Mouse (Mus musculus): Measurements from ENCODE around the gene Dmpk. TPM values are rescaled to one million over a fixed set of nuclear protein-coding genes. Genes with fewer than 3 reads are reported as not detected.

The Dmpk gene
- polyA plus RNA-seq, 1 experiment from 2014 or later, result 7.0 TPM

DNA sequence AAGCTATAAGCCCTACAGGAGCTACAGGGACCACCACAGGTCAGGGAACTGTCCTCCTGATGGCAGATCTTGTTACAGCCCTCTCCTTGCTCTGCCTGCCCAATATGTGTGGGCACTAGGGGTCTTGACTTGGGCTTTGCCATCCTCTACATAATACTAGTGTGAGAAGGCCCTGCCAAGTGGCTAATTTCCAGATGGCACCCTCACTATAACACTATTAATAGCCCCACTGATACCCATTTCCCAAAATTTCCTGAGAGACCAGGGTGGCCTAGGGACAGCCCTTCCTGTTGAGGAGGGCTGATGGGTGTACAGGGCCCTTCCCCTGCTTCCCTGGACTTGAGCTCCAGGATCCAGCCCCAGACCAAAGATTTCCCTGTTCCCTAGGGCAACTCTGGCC, 14.2 kb downstream of the Dmpk start:
- Histone ChIP-seq H3K9ac (ENCODE audit: low read length) (no peak overlapping the region), H3K36me3 (ENCODE audit: control insufficient read depth, insufficient read depth, low read length) (no peaks in the 10 kb centered on the region; the same call in 1 of the 2 replicates), H3K9me3 (ENCODE audit: control insufficient read depth, low read length) (no peaks in the 10 kb centered on the region), H3K4me1 (ENCODE audit: control insufficient read depth, insufficient read depth, low read length) (peaks cover 23% of the 10 kb centered on the region), H3K27me3 (ENCODE audit: control insufficient read depth, insufficient read depth, low read length) (no peaks in the 10 kb centered on the region), H3K4me3 (ENCODE audit: low read depth, low read length) (no peak overlapping the region), H3K4me2 (no peak overlapping the region), H3K27ac (ENCODE audit: low read depth, low read length) (no peak overlapping the region)
- DNase-seq (ENCODE audit: low spot score, missing footprints) (no peak), ATAC-seq (ENCODE audit: low FRiP score) (no peak)

DNA sequence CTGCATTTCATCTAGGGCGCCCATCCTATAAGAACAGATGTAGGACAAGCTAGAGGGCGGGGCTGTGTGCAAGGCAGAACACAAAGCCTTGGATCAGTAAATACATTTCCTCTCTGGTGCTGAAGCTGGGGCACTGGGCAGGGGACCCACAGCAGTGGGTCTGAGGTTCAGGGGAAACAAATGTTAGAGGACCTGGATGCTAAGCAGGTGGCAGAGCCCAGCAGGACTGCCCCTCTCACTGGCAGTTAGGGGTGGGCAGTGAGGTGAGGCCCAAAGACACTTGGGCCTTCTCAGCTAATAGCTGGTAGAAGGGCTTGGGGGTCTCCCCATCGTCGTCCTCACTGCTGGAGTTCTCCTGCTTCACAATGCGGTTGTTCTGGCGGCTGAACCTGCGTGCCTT, 15.2 kb downstream of the Dmpk start:
- H3K27ac ChIP-seq (ENCODE audit: low read depth, low read length), result no peak overlapping the region
- H3K4me3 ChIP-seq (ENCODE audit: low read depth, low read length), result no peak overlapping the region
- H3K4me2 ChIP-seq, result no peak overlapping the region
- DNase-seq (ENCODE audit: low spot score, missing footprints) (no peak), ATAC-seq (ENCODE audit: low FRiP score) (no peak)
- WGBS, result 57% methylated on average over 7 of the region's 7 CpGs
- H3K4me1 ChIP-seq (ENCODE audit: control insufficient read depth, insufficient read depth, low read length), result peaks cover 17% of the 10 kb centered on the region
- H3K9me3 ChIP-seq (ENCODE audit: control insufficient read depth, low read length), result no peaks in the 10 kb centered on the region
- no peaks in the 10 kb centered on the region for H3K27me3 ChIP-seq (ENCODE audit: control insufficient read depth, insufficient read depth, low read length)
- H3K9ac ChIP-seq (ENCODE audit: low read length), result no peak overlapping the region
- no peaks in the 10 kb centered on the region; the same call in 1 of the 2 replicates for H3K36me3 ChIP-seq (ENCODE audit: control insufficient read depth, insufficient read depth, low read length)

GRCm38 (mm10) chr7:19100290-19100689, 16.6 kb downstream of the Dmpk start:
- Histone ChIP-seq H3K9ac (ENCODE audit: low read length) (no peak overlapping the region), H3K27me3 (ENCODE audit: control insufficient read depth, insufficient read depth, low read length) (no peaks in the 10 kb centered on the region), H3K4me1 (ENCODE audit: control insufficient read depth, insufficient read depth, low read length) (peaks cover 17% of the 10 kb centered on the region), H3K4me2 (no peak overlapping the region), H3K27ac (ENCODE audit: low read depth, low read length) (no peak overlapping the region), H3K9me3 (ENCODE audit: control insufficient read depth, low read length) (no peaks in the 10 kb centered on the region), H3K4me3 (ENCODE audit: low read depth, low read length) (no peak overlapping the region), H3K36me3 (ENCODE audit: control insufficient read depth, insufficient read depth, low read length) (no peaks in the 10 kb centered on the region; the same call in 1 of the 2 replicates)
- ATAC-seq (ENCODE audit: low FRiP score) (no peak), DNase-seq (ENCODE audit: low spot score, missing footprints) (no peak)
- 77% methylated on average over 1 of the region's 1 CpGs for WGBS

DNA sequence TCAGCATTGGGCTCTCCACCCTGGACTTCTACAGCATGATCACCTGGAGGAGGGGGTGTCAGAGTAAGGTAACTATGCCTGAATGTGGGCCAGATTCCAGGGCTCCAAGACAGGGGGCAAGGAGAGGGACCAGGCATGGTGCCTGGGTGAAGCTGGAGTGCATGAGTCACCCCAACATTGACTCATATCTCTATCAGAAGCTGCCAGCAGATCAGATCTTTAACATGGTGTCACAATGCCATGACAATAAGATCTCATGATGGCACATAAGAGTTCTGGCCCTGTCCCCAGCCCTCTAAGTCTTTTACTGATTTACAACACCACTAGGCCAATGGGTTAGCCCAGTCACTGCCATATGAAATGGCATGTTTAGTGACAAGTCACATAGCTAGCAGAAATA, 20.1 kb downstream of the Dmpk start:
- H3K27me3 ChIP-seq (ENCODE audit: control insufficient read depth, insufficient read depth, low read length), result no peaks in the 10 kb centered on the region
- ATAC-seq (ENCODE audit: low FRiP score), result no peak
- H3K4me3 ChIP-seq (ENCODE audit: low read depth, low read length), result no peak overlapping the region

DNA sequence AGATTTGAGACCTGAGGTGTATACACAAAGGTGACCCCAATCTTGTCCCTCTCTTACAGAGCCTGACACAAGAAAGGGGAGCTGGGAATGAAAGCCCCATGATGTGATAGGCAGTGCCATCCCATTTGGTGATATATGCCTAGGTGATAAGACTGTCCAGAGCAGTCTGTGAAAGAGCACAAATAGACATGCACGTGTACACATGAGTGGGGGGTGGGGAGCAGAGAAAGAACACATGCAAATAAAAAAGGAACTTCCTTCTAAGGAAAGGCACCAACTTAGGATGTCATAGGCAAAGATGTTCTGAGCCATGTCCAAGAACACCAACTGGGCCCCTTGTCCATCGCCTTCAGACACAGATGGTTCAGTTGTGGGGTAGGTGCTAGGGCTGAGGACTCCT, 20.8 kb downstream of the Dmpk start:
- Histone ChIP-seq H3K4me3 (ENCODE audit: low read depth, low read length) (no peak overlapping the region), H3K27ac (ENCODE audit: low read depth, low read length) (no peak overlapping the region), H3K4me2 (no peak overlapping the region), H3K9me3 (ENCODE audit: control insufficient read depth, low read length) (no peaks in the 10 kb centered on the region), H3K9ac (ENCODE audit: low read length) (no peak overlapping the region), H3K27me3 (ENCODE audit: control insufficient read depth, insufficient read depth, low read length) (no peaks in the 10 kb centered on the region), H3K4me1 (ENCODE audit: control insufficient read depth, insufficient read depth, low read length) (no peaks in the 10 kb centered on the region), H3K36me3 (ENCODE audit: control insufficient read depth, insufficient read depth, low read length) (no peaks in the 10 kb centered on the region)
- DNase-seq (ENCODE audit: low spot score, missing footprints) (no peak), ATAC-seq (ENCODE audit: low FRiP score) (no peak)
- 84% methylated on average over 2 of the region's 2 CpGs for WGBS

More for the DNA sequence above, 20.1 kb downstream of the Dmpk start:
- no peak overlapping the region for H3K9ac ChIP-seq (ENCODE audit: low read length)
- no peaks in the 10 kb centered on the region for H3K9me3 ChIP-seq (ENCODE audit: control insufficient read depth, low read length)
- no peaks in the 10 kb centered on the region for H3K4me1 ChIP-seq (ENCODE audit: control insufficient read depth, insufficient read depth, low read length)
- DNase-seq (ENCODE audit: low spot score, missing footprints), result no peak
- no peak overlapping the region for H3K27ac ChIP-seq (ENCODE audit: low read depth, low read length)
- H3K36me3 ChIP-seq (ENCODE audit: control insufficient read depth, insufficient read depth, low read length), result no peaks in the 10 kb centered on the region
- H3K4me2 ChIP-seq, result no peak overlapping the region

DNA sequence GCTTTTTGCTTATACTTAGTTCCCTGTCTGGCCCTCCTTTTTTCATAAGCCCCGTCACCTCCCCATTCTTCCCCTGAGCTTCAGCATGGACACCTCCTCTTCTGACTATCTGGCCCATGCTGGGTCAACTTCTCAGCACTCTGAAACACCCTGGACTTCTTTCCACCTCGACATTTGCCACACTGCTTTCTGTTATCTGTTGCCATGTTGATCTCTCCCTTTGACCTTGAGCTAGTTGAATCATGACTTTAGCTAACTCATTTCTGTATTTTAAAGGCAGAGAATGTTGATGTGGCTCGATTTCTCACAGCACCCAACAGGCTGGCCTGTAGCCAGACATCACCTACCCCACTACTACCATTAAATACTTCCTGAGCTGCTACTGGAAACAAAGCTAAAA, 23.8 kb downstream of the Dmpk start:
- no peak for DNase-seq (ENCODE audit: low spot score, missing footprints)
- Histone ChIP-seq H3K4me1 (ENCODE audit: control insufficient read depth, insufficient read depth, low read length) (no peaks in the 10 kb centered on the region), H3K27ac (ENCODE audit: low read depth, low read length) (no peak overlapping the region), H3K9me3 (ENCODE audit: control insufficient read depth, low read length) (no peaks in the 10 kb centered on the region), H3K9ac (ENCODE audit: low read length) (no peak overlapping the region), H3K4me3 (ENCODE audit: low read depth, low read length) (no peak overlapping the region), H3K36me3 (ENCODE audit: control insufficient read depth, insufficient read depth, low read length) (no peaks in the 10 kb centered on the region), H3K4me2 (no peak overlapping the region), H3K27me3 (ENCODE audit: control insufficient read depth, insufficient read depth, low read length) (no peaks in the 10 kb centered on the region)
- 64% methylated on average over 3 of the region's 3 CpGs for WGBS
- ATAC-seq (ENCODE audit: low FRiP score), result no peak

DNA sequence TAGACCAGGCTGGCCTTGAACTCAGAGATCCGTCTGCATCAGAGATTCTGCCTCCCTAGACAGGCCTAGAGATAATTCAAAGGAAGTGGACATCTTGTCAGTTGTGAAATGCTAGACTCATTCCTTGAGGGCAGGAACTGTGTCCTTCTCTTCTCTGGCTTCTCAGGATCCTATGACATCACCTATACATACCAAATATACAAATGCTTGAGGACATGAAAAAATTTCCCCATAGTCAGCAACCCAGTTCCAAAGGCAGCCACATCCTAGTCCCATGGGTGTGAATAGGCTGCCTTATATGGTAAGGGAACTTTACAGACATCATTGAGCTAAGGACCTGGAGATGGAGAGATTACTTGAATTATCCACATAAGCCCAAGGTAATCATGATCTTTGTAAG, 25.9 kb downstream of the Dmpk start:
- Histone ChIP-seq H3K27me3 (ENCODE audit: control insufficient read depth, insufficient read depth, low read length) (no peaks in the 10 kb centered on the region), H3K27ac (ENCODE audit: low read depth, low read length) (no peak overlapping the region), H3K4me2 (no peak overlapping the region), H3K9ac (ENCODE audit: low read length) (no peak overlapping the region), H3K4me1 (ENCODE audit: control insufficient read depth, insufficient read depth, low read length) (no peaks in the 10 kb centered on the region), H3K4me3 (ENCODE audit: low read depth, low read length) (no peak overlapping the region), H3K36me3 (ENCODE audit: control insufficient read depth, insufficient read depth, low read length) (no peaks in the 10 kb centered on the region), H3K9me3 (ENCODE audit: control insufficient read depth, low read length) (no peaks in the 10 kb centered on the region)
- DNase-seq (ENCODE audit: low spot score, missing footprints) (no peak), ATAC-seq (ENCODE audit: low FRiP score) (no peak)
- WGBS, result 90% methylated on average over 1 of the region's 1 CpGs

DNA sequence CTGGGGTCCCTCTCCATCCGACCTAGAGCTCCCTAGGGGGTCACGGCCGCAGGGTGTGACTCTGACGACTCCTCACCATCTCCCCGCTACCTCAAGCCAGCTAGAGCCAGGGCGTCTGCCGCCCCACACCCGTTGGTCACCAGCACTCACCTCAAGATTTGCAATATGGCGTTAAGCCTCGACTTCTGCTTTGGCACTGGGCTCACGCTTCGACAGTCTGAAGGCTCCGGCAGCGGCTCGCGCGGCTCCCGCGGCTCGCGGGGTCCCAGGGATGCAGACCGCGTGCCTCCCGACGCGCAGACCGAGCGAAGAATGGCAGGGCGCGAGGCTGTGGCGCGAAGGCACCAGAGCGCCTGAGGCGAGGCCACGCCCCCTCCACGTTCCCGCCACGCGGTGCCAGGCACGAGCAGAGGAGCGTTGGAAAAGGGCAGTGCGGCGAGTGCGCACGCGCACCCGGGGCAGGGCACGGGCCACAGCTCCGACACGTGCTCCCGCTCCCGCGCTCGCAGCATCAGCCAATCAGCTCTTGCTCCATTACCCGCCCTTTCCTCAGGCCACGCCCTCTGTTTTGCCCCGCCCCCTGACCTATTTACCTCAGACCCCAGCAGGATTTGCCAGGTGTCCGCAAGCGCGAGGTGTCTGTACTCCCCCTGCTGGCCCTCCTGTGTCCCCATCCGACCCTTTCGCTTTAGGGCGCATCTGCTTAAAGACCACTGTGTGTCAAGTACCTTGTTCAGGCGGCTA, 34.6 kb downstream of the Dmpk start, which contains the start of gene Gm4969:
Gene Gm4969 (minus strand): TSS at position 341 of the 744 bp plus-strand sequence.
- DNase-seq (ENCODE audit: low spot score, missing footprints), result peak; percentile 94
- H3K36me3 ChIP-seq (ENCODE audit: control insufficient read depth, insufficient read depth, low read length), result no peaks in the 10 kb centered on the region
- peaks cover 10% of the 10 kb centered on the region; the same call in 1 of the 2 replicates for H3K27me3 ChIP-seq (ENCODE audit: control insufficient read depth, insufficient read depth, low read length)
- no peaks in the 10 kb centered on the region for H3K9me3 ChIP-seq (ENCODE audit: control insufficient read depth, low read length)
- peak; percentile 26 for ATAC-seq (ENCODE audit: low FRiP score)
- no peak within 1 kb of the TSS for H3K9ac ChIP-seq (ENCODE audit: low read length)
- peak within 1 kb of the TSS; percentile 23; the same call in 1 of the 2 replicates for H3K4me2 ChIP-seq
- peaks cover 11% of the 10 kb centered on the region for H3K4me1 ChIP-seq (ENCODE audit: control insufficient read depth, insufficient read depth, low read length)
- H3K4me3 ChIP-seq (ENCODE audit: low read depth, low read length), result peak within 1 kb of the TSS; percentile 10; the same call in 1 of the 2 replicates
- H3K27ac ChIP-seq (ENCODE audit: low read depth, low read length), result no peak within 1 kb of the TSS
- 21% methylated on average over 64 of the region's 64 CpGs for WGBS

DNA sequence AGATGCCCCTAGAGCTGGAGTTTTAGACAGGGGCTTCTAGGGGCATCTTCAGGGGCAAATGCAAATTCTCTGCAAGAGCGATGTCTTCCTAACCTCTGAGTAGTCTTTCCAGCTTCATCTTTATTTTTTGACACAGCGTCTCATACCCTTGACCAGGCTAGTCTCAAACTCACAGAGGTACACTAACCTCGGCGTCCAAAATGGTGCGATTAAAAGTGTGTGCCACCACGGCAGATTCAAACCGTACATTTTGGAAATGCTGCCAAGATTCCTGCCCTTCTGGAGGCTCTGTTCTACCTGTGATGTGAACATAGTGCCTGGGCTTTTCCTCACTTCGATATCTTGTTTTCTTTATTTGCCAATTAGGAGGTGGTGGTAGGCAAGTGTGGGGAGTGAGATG, 35.4 kb downstream of the Dmpk start:
- no peak overlapping the region for H3K9ac ChIP-seq (ENCODE audit: low read length)
- ATAC-seq (ENCODE audit: low FRiP score), result peak; percentile 43
- peaks cover 11% of the 10 kb centered on the region for H3K4me1 ChIP-seq (ENCODE audit: control insufficient read depth, insufficient read depth, low read length)
- no peak overlapping the region for H3K4me2 ChIP-seq
- H3K9me3 ChIP-seq (ENCODE audit: control insufficient read depth, low read length), result no peaks in the 10 kb centered on the region
- no peak overlapping the region for H3K27ac ChIP-seq (ENCODE audit: low read depth, low read length)
- peak; percentile 85 for DNase-seq (ENCODE audit: low spot score, missing footprints)
- H3K4me3 ChIP-seq (ENCODE audit: low read depth, low read length), result no peak overlapping the region
- peaks cover 10% of the 10 kb centered on the region; the same call in 1 of the 2 replicates for H3K27me3 ChIP-seq (ENCODE audit: control insufficient read depth, insufficient read depth, low read length)
- H3K36me3 ChIP-seq (ENCODE audit: control insufficient read depth, insufficient read depth, low read length), result no peaks in the 10 kb centered on the region
- WGBS, result 93% methylated on average over 8 of the region's 8 CpGs

All from midbrain, embryonic 11.5 days (tissue).